Mouse (Mus musculus) c-Kit-positive CD71-negative TER-119-negative erythroid progenitor cells, embryonic 14.5 days (primary cell): Measurements from ENCODE around the gene Eif4g3.
A peak's percentile ranks its signal among the peaks of the same experiment; 100 is the strongest.

Experiments
- DNase-seq: peaks from one replicate; pipeline ENCODE4 v3.0.0-alpha.2; 2013; ENCODE audit warnings: low read depth

The Eif4g3 gene

GRCm38 (mm10) chr4:138219331-138219730, 226.5 kb downstream of the Eif4g3 start:
- DNase-seq = no peak

GRCm38 (mm10) chr4:138220761-138221160, 227.9 kb downstream of the Eif4g3 start:
- no peak for DNase-seq

GRCm38 (mm10) chr4:138221406-138221805, 228.6 kb downstream of the Eif4g3 start:
- no peak for DNase-seq

DNA sequence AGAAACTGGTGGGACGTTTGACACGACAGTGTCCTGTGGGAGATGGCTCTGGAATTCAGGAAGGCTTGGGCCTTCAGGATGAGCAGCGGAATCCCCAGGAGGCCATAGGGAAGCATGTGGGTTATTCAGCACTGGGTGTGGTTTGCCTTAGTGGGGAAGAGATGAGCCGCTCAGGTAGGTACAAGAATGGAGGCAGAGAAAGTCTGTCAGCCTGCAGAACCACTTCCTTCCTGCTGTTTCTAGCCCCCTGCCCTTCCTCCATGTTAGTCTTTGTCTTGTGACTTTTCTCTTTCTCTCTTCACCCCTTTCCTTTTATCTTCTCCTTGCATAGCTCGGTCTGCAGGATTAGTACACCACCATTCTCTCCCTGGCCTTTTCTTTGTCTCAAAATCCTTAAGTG, 229.6 kb downstream of the Eif4g3 start:
- no peak for DNase-seq

GRCm38 (mm10) chr4:138223623-138224022, 230.8 kb downstream of the Eif4g3 start:
- no peak for DNase-seq

- DNase-seq = no peak
Measured at GRCm38 (mm10) chr4:138246756-138247665, 254.2 kb downstream of the Eif4g3 start.

- peak; percentile 82 for DNase-seq
Measured at GRCm38 (mm10) chr4:138250088-138250960, 257.5 kb downstream of the Eif4g3 start, which contains the start of the genes Sh2d5 and Kif17. Gene Sh2d5, plus strand, starts transcription at chr4:138250403. Gene Kif17, plus strand, starts transcription at chr4:138250435.

- DNase-seq = peak; percentile 49
Measured at GRCm38 (mm10) chr4:138251819-138252218, 259.0 kb downstream of the Eif4g3 start.

DNA sequence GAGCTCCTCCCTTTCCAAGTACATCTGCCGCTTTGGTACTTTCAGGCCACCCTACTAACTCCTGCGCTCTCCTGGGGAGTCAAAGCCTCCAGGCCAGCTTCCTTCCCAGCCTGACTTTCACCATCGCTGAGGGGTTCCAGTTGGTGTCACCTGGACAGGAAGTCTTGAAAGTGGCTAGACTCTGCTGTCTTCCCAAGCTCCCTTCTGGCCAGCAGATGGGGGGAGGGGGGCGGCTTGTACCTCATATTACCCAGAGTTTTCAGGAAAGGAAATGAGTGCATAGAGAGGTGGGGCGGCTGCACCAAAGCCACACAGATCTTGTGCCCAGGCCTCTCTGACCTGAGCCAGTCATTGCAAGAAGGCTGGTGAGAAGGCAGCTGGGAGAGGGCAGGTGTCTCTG, 259.4 kb downstream of the Eif4g3 start:
- no peak for DNase-seq

- peak; percentile 50 for DNase-seq
Measured at GRCm38 (mm10) chr4:138257116-138257687, 264.4 kb downstream of the Eif4g3 start.
